Mouse (Mus musculus): ENCODE data around the gene Itgb3bp.

DNA sequence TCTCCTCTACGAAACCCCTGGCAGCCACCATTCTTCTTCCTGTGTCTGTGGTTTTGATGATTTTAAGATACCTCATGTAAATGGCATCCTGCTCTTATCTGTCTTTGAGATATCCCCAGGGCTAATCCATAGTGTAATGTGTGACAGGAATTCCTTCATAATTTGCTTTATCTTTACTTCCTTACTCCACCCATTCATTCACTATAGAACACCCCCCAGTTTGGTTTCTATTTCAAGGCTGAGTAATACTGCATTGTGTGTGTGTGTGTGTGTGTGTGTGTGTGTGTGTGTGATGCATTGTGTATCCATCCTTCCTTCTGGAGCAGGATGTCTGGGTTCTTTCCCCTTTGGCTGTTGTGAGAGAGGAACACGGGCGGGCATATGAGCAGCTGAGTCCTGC, 29.7 kb upstream of the Itgb3bp start:
- TF ChIP-seq CTCF (conservative IDR thresholded peaks at IDR 0.05; ENCODE audit: insufficient read depth, insufficient read length, low read depth, low read length), result no peak
- TF ChIP-seq POLR2A (IDR thresholded peaks at IDR 0.05; ENCODE audit: low read depth, low read length), result no peak
